Mouse (Mus musculus) limb, embryonic 11.5 days (tissue): ENCODE results near the gene Epha8. TPM values are rescaled to one million over a fixed set of nuclear protein-coding genes. Genes with fewer than 3 reads are reported as not detected.

Experiments
- ATAC-seq: fragments of 200-750 bp; cut with Nextera tagmentation; 2 replicates; pipeline ENCODE4 v1.8.0; 2017; ENCODE audit warnings: low read depth; ENCODE audit not compliant: insufficient number of reproducible peaks, low FRiP score, low TSS enrichment
- DNase-seq: peaks from one replicate; pipeline ENCODE4 v3.0.0-alpha.2; 2015; ENCODE audit warnings: low spot score
- H3K27ac ChIP-seq: fragments of 300-500 bp; sonication (generic); replicated peaks from 2 replicates; pipeline ENCODE4 v1.5.1; 2014; ENCODE audit warnings: low read depth, mild to moderate bottlenecking, low read length
- H3K27me3 ChIP-seq: fragments of 300-500 bp; sonication (generic); 2 replicates; pipeline ENCODE4 v1.6.1; 2014; ENCODE audit warnings: mild to moderate bottlenecking, low read length, mixed read lengths; ENCODE audit not compliant: control insufficient read depth, insufficient read depth
- H3K36me3 ChIP-seq: fragments of 300-500 bp; sonication (generic); 2 replicates; pipeline ENCODE4 v1.6.1; 2014; ENCODE audit warnings: mild to moderate bottlenecking, low read length, moderate library complexity, mixed read lengths; ENCODE audit not compliant: control insufficient read depth, insufficient read depth
- H3K4me1 ChIP-seq: fragments of 300-500 bp; sonication (generic); 2 replicates; pipeline ENCODE4 v1.6.1; 2014; ENCODE audit warnings: low read length, mixed read lengths; ENCODE audit not compliant: control insufficient read depth, insufficient read depth
- H3K4me2 ChIP-seq: fragments of 300-500 bp; sonication (generic); 2 replicates; pipeline ENCODE4 v1.6.1; 2014; ENCODE audit warnings: low read depth, mild to moderate bottlenecking, moderate library complexity; ENCODE audit not compliant: severe bottlenecking
- H3K4me3 ChIP-seq: fragments of 300-500 bp; sonication (generic); 2 replicates; pipeline ENCODE4 v1.5.1; 2014; ENCODE audit warnings: low read depth, low read length
- H3K9ac ChIP-seq: fragments of 300-500 bp; sonication (generic); 2 replicates; pipeline ENCODE4 v1.6.1; 2014; ENCODE audit warnings: mild to moderate bottlenecking, low read length
- H3K9me3 ChIP-seq: fragments of 300-500 bp; sonication (generic); 2 replicates; pipeline ENCODE4 v1.6.1; 2016; ENCODE audit warnings: low read length; ENCODE audit not compliant: control insufficient read depth
- WGBS: fragments of 180-500 bp; shearing (Covaris S2); extraction: QIAGEN DNeasy Blood & Tissue Kit; methylation state at CpG from one replicate; pipeline ENCODE4 v1.1.7; 2014; 5-methylcytosine and 5-hydroxymethylcytosine counted together
- polyA plus RNA-seq: library from polyadenylated mRNA; unstranded; fragments of >200 nt; fragmentation: Nextera tagmentation; extraction: Ambion mirVana; gene quantifications from 2 replicates; pipeline ENCODE4 v1.2.1, GENCODE M21; 2014

Epha8 gene
- polyA plus RNA-seq, 1 experiment from 2014 or later, result 0.09 TPM

DNA sequence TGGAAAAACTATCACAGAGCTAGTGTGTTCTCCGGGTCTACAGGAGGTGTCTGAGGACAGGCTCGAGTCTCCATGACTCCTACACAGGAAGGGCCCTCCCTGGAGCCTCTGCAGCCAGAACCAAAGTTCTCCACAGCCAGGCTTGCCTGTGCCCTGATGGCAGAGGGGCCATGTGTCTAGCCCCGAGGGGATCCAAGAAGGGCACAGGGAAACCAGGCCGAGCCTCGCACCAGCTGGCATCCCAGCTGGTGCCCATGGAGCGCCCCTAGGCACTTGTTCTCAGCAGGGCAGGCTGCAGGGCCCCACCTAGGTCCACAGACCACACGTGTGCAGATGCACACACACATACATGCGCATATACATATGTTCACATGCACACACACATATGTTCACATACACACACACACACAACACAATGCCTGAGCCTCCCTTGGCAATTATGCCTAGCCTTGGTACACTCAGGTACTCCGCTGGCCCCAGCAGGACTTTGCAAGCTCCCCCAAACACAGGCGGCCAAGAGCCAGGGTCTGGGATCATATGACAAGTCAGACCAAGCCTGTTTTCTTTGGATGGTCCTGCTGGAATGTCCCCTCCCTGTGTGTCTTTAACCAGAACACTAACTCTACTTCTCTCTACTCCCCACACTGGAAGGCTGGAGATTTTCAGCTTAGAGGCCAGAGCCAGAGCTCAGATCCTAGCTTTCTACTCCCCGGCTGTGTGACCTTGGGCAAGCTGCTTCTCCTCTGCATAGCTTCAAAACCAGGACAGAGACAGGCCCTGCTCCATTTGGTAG, 11.9 kb downstream of the Epha8 start:
- no peak overlapping the region for H3K27ac ChIP-seq
- H3K4me1 ChIP-seq, result peaks cover 16% of the 10 kb centered on the region

DNA sequence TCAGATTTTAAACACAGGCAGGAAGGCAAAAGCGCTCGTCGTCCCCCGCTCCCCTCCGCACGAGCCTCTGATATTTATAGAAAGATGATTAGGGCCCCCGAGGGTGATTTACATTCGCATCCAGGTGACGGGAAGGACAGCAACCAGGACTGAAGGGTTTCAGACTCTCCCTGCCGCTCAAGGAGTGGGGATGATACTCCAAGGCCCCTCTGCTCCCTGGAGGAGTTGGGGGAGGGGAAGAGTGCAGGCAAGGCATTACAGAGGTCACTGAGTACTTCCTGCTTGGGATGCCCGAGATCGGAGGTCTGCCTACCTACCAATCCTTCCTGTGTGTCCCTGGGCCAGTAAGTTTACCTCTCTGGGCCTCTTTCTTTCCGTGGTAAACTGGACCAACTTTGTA, 13.4 kb downstream of the Epha8 start:
- Histone ChIP-seq H3K4me2 (no peak overlapping the region), H3K27me3 (no peaks in the 10 kb centered on the region), H3K9ac (no peak overlapping the region)

More for the DNA sequence above, 11.9 kb downstream of the Epha8 start:
- Histone ChIP-seq H3K4me3 (no peak overlapping the region), H3K27me3 (no peaks in the 10 kb centered on the region), H3K4me2 (no peak overlapping the region), H3K36me3 (no peaks in the 10 kb centered on the region), H3K9ac (no peak overlapping the region), H3K9me3 (no peaks in the 10 kb centered on the region)
- no peak for DNase-seq
- 79% methylated on average over 11 of the region's 11 CpGs for WGBS
- no peak for ATAC-seq

DNA sequence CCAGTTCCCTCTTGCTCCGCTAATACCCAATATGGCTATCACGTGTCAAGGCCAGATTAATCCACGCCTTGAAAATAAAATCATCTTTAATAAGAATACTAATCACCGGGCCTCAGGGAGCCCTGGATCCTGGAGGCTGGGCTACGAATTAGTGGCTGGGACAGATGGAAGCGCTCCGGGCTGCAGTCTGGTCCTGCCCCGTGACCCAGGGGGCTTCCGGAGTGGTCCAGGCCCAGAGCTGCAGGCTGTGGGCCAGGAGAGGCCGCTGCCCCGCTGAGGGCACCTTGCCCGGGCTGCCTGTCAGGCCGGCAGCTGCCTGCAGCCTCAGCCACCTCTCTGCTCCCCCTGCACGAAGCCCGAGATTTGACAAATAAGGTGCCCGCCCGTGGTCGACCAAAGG, 13.9 kb downstream of the Epha8 start:
- H3K4me1 ChIP-seq, result peaks cover 8% of the 10 kb centered on the region
- no peaks in the 10 kb centered on the region for H3K9me3 ChIP-seq
- H3K4me2 ChIP-seq, result no peak overlapping the region
- WGBS, result 27% methylated on average over 18 of the region's 18 CpGs
- H3K27me3 ChIP-seq, result no peaks in the 10 kb centered on the region
- H3K4me3 ChIP-seq, result no peak overlapping the region
- no peak overlapping the region for H3K9ac ChIP-seq
- ATAC-seq, result no peak
- H3K36me3 ChIP-seq, result no peaks in the 10 kb centered on the region
- no peak overlapping the region for H3K27ac ChIP-seq
- no peak for DNase-seq

More for the DNA sequence above, 13.4 kb downstream of the Epha8 start:
- Histone ChIP-seq H3K36me3 (no peaks in the 10 kb centered on the region), H3K4me1 (peaks cover 8% of the 10 kb centered on the region), H3K27ac (no peak overlapping the region), H3K9me3 (no peaks in the 10 kb centered on the region), H3K4me3 (no peak overlapping the region)
- no peak for DNase-seq
- WGBS, result 15% methylated on average over 13 of the region's 13 CpGs
- ATAC-seq, result no peak

DNA sequence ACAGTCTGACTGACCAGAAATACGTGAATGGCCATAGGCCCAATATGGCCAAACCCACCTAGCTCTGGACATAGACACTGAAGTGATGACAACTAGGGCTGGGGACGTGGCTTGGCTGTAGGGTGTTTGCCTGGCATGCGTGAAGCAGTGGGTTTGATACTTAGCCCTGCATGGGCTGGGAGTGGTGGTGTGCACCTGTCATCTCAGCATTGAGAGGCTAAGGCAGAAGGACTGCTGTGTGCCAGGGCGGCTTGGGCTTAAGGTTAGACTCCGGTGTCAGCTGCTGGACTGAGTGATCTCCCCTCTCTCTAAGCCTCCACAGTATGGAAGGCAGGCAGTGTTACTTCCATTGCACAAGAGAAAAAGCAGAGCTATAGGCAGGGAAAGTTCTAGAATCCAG, 18.7 kb downstream of the Epha8 start:
- DNase-seq (no peak), ATAC-seq (no peak)
- H3K4me3 ChIP-seq, result no peak overlapping the region
- H3K27ac ChIP-seq, result no peak overlapping the region
- no peaks in the 10 kb centered on the region for H3K9me3 ChIP-seq
- WGBS, result 89% methylated on average over 5 of the region's 5 CpGs
- no peak overlapping the region for H3K9ac ChIP-seq
- peaks cover 3% of the 10 kb centered on the region; the same call in 1 of the 2 replicates for H3K4me1 ChIP-seq
- no peak overlapping the region for H3K4me2 ChIP-seq
- H3K27me3 ChIP-seq, result no peaks in the 10 kb centered on the region
- H3K36me3 ChIP-seq, result no peaks in the 10 kb centered on the region

DNA sequence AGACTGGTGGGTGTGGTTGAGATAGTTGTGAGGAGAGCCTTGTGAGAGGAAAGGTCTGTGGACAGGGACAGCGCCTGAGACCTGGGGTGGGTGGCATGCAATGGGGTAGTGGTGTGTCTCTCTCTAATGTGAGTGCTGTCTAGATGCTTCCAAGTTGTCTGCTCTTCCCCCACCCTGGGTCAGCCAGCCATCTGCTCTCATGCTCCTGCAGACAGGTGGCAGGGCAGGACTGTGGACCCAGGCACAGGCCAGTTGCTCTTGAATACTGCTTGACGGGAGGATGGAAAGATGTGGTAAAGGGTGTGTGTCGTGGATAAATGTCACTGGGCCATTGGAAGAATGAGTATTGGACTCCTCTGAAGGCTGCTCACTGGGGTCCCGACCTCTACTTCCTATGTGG, 19.3 kb downstream of the Epha8 start:
- H3K27me3 ChIP-seq, result no peaks in the 10 kb centered on the region
- 70% methylated on average over 4 of the region's 4 CpGs for WGBS

DNA sequence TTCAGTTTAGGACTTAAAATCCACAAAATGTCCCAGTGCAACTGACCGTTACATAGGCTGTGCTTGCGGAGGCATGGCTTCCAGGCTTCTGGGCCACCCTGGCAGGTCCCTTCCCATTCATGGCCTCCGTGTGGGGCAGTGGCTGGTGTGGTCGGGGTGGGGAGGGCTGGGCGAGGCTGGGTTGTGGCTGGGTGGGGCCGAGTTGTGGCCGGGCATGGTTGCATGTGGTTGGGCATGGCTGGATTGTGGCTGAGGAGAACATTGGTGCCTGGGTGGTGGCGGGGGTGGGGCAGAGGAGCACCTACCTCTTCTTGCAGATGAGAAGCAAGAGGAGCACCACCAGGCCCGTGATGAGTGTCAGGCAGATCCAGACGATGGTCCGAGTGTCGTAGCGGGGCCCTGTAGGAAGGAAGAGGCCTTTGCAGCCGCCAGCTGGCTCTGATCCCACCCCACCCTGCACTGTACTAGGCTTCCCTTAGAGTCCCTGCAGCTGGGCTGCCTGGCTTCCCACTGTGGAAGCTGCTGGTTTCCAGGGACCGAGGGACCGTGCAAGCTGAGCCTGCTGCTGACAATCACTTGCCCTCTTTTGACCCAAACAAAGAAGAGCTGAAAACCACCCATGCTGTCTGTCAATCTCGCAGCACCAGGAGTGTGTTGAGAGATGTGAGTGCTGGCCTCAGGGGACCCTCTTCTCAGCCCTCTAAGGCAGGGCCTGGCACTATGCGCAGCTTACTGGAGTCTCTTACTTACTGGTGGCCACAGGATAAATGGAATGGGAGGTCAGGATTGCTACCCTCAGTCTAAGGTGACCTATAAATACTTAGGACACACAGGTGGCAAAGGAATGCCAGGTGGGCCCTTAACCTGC, 21.6 kb downstream of the Epha8 start:
- Histone ChIP-seq H3K36me3 (no peaks in the 10 kb centered on the region), H3K27me3 (no peaks in the 10 kb centered on the region), H3K9me3 (no peaks in the 10 kb centered on the region), H3K4me2 (no peak overlapping the region), H3K9ac (no peak overlapping the region), H3K27ac (no peak overlapping the region), H3K4me1 (no peaks in the 10 kb centered on the region), H3K4me3 (no peak overlapping the region)
- DNase-seq, result no peak
- 65% methylated on average over 18 of the region's 18 CpGs for WGBS
- ATAC-seq, result no peak

More for the DNA sequence above, 19.3 kb downstream of the Epha8 start:
- no peaks in the 10 kb centered on the region for H3K36me3 ChIP-seq
- H3K4me3 ChIP-seq, result no peak overlapping the region
- H3K27ac ChIP-seq, result no peak overlapping the region
- no peak overlapping the region for H3K4me2 ChIP-seq
- H3K4me1 ChIP-seq, result no peaks in the 10 kb centered on the region
- H3K9ac ChIP-seq, result no peak overlapping the region
- no peaks in the 10 kb centered on the region for H3K9me3 ChIP-seq
- ATAC-seq, result no peak
- no peak for DNase-seq

DNA sequence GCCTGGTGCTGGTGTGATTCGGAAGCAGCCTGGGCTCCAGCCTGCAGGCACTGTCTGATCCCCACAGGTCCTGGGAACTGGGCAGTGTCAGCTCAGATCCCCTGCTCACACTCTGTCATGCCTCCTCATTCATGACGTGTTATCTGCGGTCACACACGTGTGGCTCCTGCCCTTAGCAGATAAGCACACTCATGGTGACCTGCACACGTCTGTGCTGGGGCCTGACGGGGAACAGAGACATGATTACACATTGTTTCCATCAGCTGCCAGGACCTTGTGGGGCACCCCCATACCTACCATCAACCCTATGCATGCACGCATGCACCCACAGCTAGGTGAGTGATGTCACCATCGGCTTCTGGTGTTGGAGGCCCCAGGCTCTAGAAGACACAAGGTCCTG, 26.1 kb downstream of the Epha8 start:
- no peak for DNase-seq
- H3K27ac ChIP-seq, result no peak overlapping the region
- peaks cover 5% of the 10 kb centered on the region; the same call in 1 of the 2 replicates for H3K27me3 ChIP-seq
- no peaks in the 10 kb centered on the region for H3K4me1 ChIP-seq
- H3K9ac ChIP-seq, result no peak overlapping the region
- H3K4me3 ChIP-seq, result no peak overlapping the region
- H3K36me3 ChIP-seq, result no peaks in the 10 kb centered on the region
- no peaks in the 10 kb centered on the region for H3K9me3 ChIP-seq
- H3K4me2 ChIP-seq, result no peak overlapping the region
- WGBS, result 84% methylated on average over 8 of the region's 8 CpGs
- no peak for ATAC-seq

DNA sequence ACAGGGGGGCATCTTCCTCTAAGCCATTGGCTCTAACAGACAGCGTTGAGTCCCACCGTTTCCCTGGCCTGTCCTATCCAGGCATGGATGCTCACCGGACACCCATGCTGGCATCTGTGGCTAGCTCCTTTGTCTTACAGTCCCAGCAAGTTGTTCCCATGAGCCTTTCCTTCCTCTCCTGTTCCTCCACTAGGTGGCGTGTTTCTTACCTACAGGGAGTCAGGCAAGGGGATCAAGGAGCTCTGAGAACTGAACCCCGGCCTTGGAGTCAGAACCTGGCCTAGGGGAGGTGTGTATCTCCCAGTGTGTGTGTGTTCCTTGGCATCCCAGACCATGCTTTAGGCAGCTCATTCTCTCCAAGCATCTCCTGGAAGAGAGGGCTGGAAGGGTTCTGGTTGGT, 27.7 kb downstream of the Epha8 start:
- 17% methylated on average over 5 of the region's 5 CpGs for WGBS
- Histone ChIP-seq H3K27me3 (peaks cover 5% of the 10 kb centered on the region; the same call in 1 of the 2 replicates), H3K9ac (no peak overlapping the region), H3K4me2 (no peak overlapping the region), H3K9me3 (no peaks in the 10 kb centered on the region), H3K4me3 (no peak overlapping the region), H3K36me3 (no peaks in the 10 kb centered on the region), H3K27ac (no peak overlapping the region), H3K4me1 (no peaks in the 10 kb centered on the region)
- DNase-seq, result peak; percentile 42
- ATAC-seq, result no peak
